Mouse (Mus musculus) heart, adult 2 months (tissue): ENCODE data around the gene Galnt13.

Experiments
- CTCF ChIP-seq: fragments of 200-600 bp; IDR thresholded peaks from 2 replicates; pipeline ENCODE4 v1.8.1; 2022; ENCODE audit warnings: antibody characterized with exemption, mild to moderate bottlenecking, moderate library complexity
- EP300 ChIP-seq: fragments of 200-500 bp; IDR thresholded peaks from 2 replicates; pipeline ENCODE4 v1.6.1; 2011; ENCODE audit warnings: low read depth, low read length, control low read depth; ENCODE audit not compliant: insufficient read depth

DNA sequence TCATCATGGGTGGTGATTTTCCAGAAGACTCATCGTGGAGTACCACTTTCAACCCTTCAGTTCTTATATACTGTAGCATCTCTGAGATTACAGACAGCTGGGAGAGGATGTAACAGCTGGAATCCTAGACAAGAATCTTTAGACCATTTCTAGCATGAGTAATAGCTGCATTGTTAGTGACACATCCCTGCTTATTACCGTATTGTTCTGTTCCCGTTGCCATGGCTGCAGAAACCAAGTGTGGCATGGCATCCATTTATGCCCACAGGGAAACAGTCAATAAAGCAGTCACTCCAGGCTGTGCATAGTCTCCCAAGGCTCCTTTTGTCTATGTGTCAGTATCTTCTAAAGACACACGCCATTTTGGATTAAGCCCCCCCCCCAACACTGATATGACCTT is 655.4 kb downstream of the Galnt13 start:
- no peak for TF ChIP-seq EP300
- no peak for TF ChIP-seq CTCF
